Mouse (Mus musculus) ES-E14 (cell line): Measurements from ENCODE around the gene Emc1.

Source experiments
- HCFC1 ChIP-seq: IDR thresholded peaks from 2 replicates; pipeline ENCODE4 v1.6.1; 2012; ENCODE audit warnings: low read length, inconsistent platforms, borderline replicate concordance; ENCODE audit not compliant: insufficient read depth
- MAFK ChIP-seq: IDR thresholded peaks from 2 replicates; pipeline ENCODE4 v1.6.1; 2014; ENCODE audit warnings: mild to moderate bottlenecking, low read depth, low read length, inconsistent platforms; ENCODE audit not compliant: insufficient read depth

DNA sequence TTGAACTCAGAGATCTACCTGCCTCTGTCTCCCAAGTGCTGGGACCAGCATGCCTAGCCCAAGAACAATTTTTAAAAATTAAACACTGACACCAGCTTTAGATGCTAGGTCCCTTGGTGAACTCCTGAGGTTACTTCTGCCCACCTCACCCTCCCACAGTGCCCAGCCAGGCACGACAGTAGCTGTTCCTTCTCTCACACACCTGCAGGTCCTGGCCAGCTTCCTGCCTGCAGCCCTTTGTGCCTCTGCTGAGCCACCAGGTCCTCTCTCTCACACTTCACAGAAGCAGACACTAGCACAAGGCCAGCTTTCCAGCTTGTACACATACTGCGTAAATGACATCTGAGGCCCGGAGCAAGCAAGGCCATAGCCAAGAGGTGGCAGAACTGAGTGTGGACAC, 46.9 kb upstream of the Emc1 start:
- TF ChIP-seq MAFK (no peak), HCFC1 (no peak)
